21 mouse cellular contexts compared by ENCODE assay signal in the genomic region with DNA sequence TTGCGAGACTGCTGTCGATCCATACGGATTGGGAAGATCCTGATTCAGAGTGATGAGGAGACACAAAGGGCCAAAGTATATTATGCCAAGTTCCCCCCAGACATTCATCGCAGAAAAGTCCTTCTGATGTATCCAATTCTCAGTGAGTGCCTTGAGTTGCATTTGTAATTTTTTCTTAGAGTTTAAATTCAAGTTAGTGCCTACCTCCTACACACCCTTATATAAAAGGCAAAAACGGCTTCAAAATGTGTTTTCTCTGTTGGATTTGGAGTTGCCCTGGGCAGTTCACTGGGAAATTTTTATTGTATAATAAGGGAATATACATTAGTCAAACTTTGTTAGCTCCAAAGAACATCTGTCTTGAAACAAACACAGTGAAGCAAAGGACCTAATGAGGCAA. TPM values are rescaled to one million over a fixed set of nuclear protein-coding genes. Genes with fewer than 3 reads are reported as not detected.
"Had no signal": no experiment of that assay in that cellular context is flagged by ENCODE, and none has a peak within 500 bp of the region (broad histone marks: within the 10 kb centered on the region; RNA-seq: fewer than 3 reads in every experiment).

No protein-coding gene starts in this region.

- DNase-seq: cerebellum, adult 9-10 months; cerebellum, adult 9-11 months; cerebellum, postnatal 10 days; cerebellum, postnatal 14 days; cerebellum, postnatal 25 days; cerebellum, postnatal 36 days; embryo, embryonic 11 days; forebrain, postnatal 0 days; gastrocnemius, adult 2 months; gastrocnemius, postnatal 10 days; gastrocnemius, postnatal 14 days; gastrocnemius, postnatal 25 days; gastrocnemius, postnatal 36 days; heart, adult 11 months; heart, adult 18-20 months; heart, adult 2 months had no signal

- ATAC-seq: forebrain, embryonic 13.5 days; forebrain, embryonic 14.5 days; forebrain, embryonic 15.5 days; forebrain, embryonic 16.5 days; forebrain, postnatal 0 days had no signal

RNA-seq across cellular contexts. Expression of gene Uprt, which starts 19.1 kb away (rescaled TPM):
- polyA plus RNA-seq: erythroblast, embryonic 14.5 days had no signal
